Mouse (Mus musculus): ENCODE measurements at regions not wholly inside any gene's neighbourhood (a gene's known extent, or its start where the extent isn't known, plus 50 kb on each side); places are given as distances from the start of the nearest gene placed in this dataset.

DNA sequence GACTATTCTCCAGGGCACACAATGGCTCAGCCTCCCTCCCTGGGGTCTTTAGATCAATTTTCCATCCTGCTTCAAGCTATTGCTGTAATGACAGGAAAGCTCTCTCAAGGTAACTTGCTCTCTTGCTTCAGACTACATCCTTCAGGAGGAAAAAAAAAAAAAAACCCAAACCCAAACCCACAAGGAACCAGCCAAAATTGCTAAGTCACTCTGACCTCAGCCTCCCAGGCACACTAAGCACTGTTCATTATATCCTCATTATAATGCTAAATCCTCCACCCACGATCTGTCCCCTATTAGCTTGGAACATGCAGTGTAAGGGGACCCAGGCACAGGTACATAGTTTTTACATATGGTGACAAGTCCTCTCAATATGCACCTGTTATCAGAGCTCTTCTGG is 175.9 kb upstream of the Ubl3 start:
- TF ChIP-seq POLR2A (IDR thresholded peaks at IDR 0.05; ENCODE audit: low read depth, low read length) (no peak), CTCF (conservative IDR thresholded peaks at IDR 0.05; ENCODE audit: insufficient read depth, insufficient read length, low read depth, low read length) (no peak)
